Mouse (Mus musculus) embryonic facial prominence, embryonic 11.5 days (tissue): ENCODE data around the gene Lonp2. TPM values are rescaled to one million over a fixed set of nuclear protein-coding genes. Genes with fewer than 3 reads are reported as not detected.

Experiments used
- ATAC-seq: fragments of 200-750 bp; cut with Nextera tagmentation; replicated peaks from 2 replicates; pipeline ENCODE4 v1.8.0; 2017; ENCODE audit warnings: low read depth; ENCODE audit not compliant: insufficient number of reproducible peaks, low FRiP score, low TSS enrichment
- DNase-seq: peaks from one replicate; pipeline ENCODE4 v3.0.0-alpha.2; 2015; ENCODE audit warnings: low spot score
- H3K27ac ChIP-seq: fragments of 300-500 bp; sonication (generic); replicated peaks from 2 replicates; pipeline ENCODE4 v1.5.1; 2014; ENCODE audit warnings: mild to moderate bottlenecking, low read depth, low read length, control low read depth
- H3K27me3 ChIP-seq: fragments of 300-500 bp; sonication (generic); 2 replicates; pipeline ENCODE4 v1.6.1; 2014; ENCODE audit warnings: mild to moderate bottlenecking, low read length, moderate library complexity, mixed read lengths; ENCODE audit not compliant: control insufficient read depth, insufficient read depth
- H3K36me3 ChIP-seq: fragments of 300-500 bp; sonication (generic); replicated peaks from 2 replicates; pipeline ENCODE4 v1.6.1; 2014; ENCODE audit warnings: low read depth, mild to moderate bottlenecking, low read length, moderate library complexity, mixed read lengths; ENCODE audit not compliant: control insufficient read depth, insufficient read depth
- H3K4me1 ChIP-seq: fragments of 300-500 bp; sonication (generic); 2 replicates; pipeline ENCODE4 v1.6.1; 2014; ENCODE audit warnings: low read length, mixed read lengths; ENCODE audit not compliant: control insufficient read depth, insufficient read depth
- H3K4me2 ChIP-seq: fragments of 300-500 bp; sonication (generic); 2 replicates; pipeline ENCODE4 v1.6.1; 2014; ENCODE audit warnings: low read depth, mild to moderate bottlenecking, control low read depth, low read length, moderate library complexity
- H3K4me3 ChIP-seq: fragments of 300-500 bp; sonication (generic); 2 replicates; pipeline ENCODE4 v1.5.1; 2014; ENCODE audit warnings: low read depth, low read length, control low read depth
- H3K9ac ChIP-seq: fragments of 300-500 bp; sonication (generic); replicated peaks from 2 replicates; pipeline ENCODE4 v1.6.1; 2014; ENCODE audit warnings: mild to moderate bottlenecking, control low read depth, low read length
- H3K9me3 ChIP-seq: fragments of 300-500 bp; sonication (generic); replicated peaks from 2 replicates; pipeline ENCODE4 v1.6.1; 2016; ENCODE audit warnings: mild to moderate bottlenecking, low read length, inconsistent platforms, mixed read lengths; ENCODE audit not compliant: control insufficient read depth
- WGBS: fragments of 180-500 bp; shearing (Covaris S2); extraction: QIAGEN DNeasy Blood & Tissue Kit; methylation state at CpG from one replicate; pipeline ENCODE4 v1.1.7; 2014; 5-methylcytosine and 5-hydroxymethylcytosine counted together
- polyA plus RNA-seq: library from polyadenylated mRNA; unstranded; fragments of >200 nt; fragmentation: Nextera tagmentation; extraction: Ambion mirVana; gene quantifications from 2 replicates; pipeline ENCODE4 v1.2.1, GENCODE M21; 2014

Gene Lonp2
- polyA plus RNA-seq, 1 experiment from 2014 or later, result 67.3 TPM

DNA sequence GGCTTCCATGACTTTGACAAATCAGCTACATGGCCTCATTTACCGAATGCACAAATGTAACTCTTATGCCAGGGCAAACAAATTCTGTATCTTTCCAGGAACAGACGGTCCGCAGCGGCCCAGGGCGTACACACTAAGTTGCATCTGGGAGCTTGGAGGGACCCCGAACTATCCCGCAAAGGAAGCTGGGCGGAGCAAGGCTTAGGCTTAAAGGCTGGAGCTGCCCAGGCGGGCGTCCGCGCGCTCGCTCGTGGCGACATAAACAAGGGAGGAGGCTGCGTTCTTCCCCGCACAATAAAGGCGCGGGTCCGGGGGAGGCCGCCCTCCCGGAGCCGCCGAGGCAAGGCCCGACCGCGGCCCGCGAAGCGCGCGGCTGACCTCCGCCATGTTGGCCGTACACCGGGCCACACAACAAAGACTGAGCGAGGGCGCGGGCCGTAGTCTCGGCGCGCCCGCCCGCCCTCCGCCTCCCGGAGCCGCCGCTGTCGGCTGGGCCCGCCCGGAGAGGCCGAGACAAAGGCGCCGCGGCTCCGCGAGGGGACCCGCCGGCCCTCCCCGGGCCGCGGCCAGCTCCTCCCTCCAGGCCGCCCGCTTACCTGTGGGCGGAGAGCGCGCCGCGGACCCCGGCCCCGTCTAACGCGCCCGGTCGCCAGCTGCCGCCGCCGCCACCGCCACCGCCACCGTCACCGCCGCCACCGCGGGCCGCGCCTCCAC is 121.5 kb downstream of the Lonp2 start, which contains the start of the genes Gm10638 and Siah1a:
TSS of gene Gm10638 (plus strand) at position 479 of the 714 bp plus-strand sequence.
TSS of gene Siah1a (minus strand) at position 714 of the 714 bp plus-strand sequence.
- H3K9ac ChIP-seq, result peak within 1 kb of the TSS; percentile 99
- DNase-seq, result peak; percentile 70
- WGBS, result under 1% methylated on average over 32 of the region's 88 CpGs
- no peaks in the 10 kb centered on the region for H3K4me1 ChIP-seq
- ATAC-seq, result peak; percentile 84
- H3K36me3 ChIP-seq, result no peaks in the 10 kb centered on the region
- H3K4me2 ChIP-seq, result peak within 1 kb of the TSS; percentile 81
- no peaks in the 10 kb centered on the region for H3K27me3 ChIP-seq
- H3K27ac ChIP-seq, result peak within 1 kb of the TSS; percentile 94
- H3K9me3 ChIP-seq, result no peaks in the 10 kb centered on the region
- peak within 1 kb of the TSS; percentile 69 for H3K4me3 ChIP-seq

GRCm38 (mm10) chr8:86745935-86746441 is 122.1 kb downstream of the Lonp2 start:
- no peaks in the 10 kb centered on the region for H3K36me3 ChIP-seq
- peak overlapping the region; percentile 99 for H3K9ac ChIP-seq
- H3K9me3 ChIP-seq, result no peaks in the 10 kb centered on the region
- no peaks in the 10 kb centered on the region for H3K27me3 ChIP-seq
- WGBS, result 2% methylated on average over 56 of the region's 70 CpGs
- H3K4me3 ChIP-seq, result peak overlapping the region; percentile 69
- peak overlapping the region; percentile 94 for H3K27ac ChIP-seq
- H3K4me2 ChIP-seq, result peak overlapping the region; percentile 81
- DNase-seq (peak; percentile 93), ATAC-seq (peak; percentile 84)
- no peaks in the 10 kb centered on the region for H3K4me1 ChIP-seq

GRCm38 (mm10) chr8:86746511-86746910 is 122.7 kb downstream of the Lonp2 start:
- DNase-seq (peak; percentile 21), ATAC-seq (0 out of 2 replicates have a peak, but pooled peaks have one; percentile 14)
- WGBS, result 1% methylated on average over 11 of the region's 11 CpGs
- Histone ChIP-seq H3K36me3 (no peaks in the 10 kb centered on the region), H3K9me3 (no peaks in the 10 kb centered on the region), H3K4me3 (peak overlapping the region; percentile 69), H3K4me2 (peak overlapping the region; percentile 81), H3K4me1 (no peaks in the 10 kb centered on the region), H3K27ac (no peak overlapping the region), H3K9ac (peak overlapping the region; percentile 99), H3K27me3 (no peaks in the 10 kb centered on the region)

DNA sequence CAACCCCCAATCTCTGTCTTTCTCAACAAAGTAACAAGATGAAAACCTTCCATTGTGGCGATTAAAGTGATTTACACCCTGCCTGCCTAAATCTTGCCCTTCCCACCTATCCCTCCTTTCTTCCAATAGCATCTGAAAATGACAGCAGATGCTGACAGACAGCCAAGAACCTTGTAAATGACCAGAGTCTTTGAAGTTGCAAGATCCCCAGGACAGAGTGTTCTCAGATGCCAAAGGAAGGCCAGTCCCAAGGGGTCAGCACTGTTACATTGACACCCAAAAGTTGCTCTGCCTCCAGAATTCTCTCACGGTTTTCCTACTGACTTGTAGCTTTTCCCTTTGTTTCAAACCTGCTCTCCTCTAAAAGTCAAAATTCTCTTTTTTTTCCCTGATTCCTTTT is 126.0 kb downstream of the Lonp2 start:
- Histone ChIP-seq H3K27ac (no peak overlapping the region), H3K9me3 (no peaks in the 10 kb centered on the region), H3K9ac (no peak overlapping the region), H3K4me1 (no peaks in the 10 kb centered on the region), H3K27me3 (no peaks in the 10 kb centered on the region), H3K4me3 (no peak overlapping the region), H3K36me3 (no peaks in the 10 kb centered on the region), H3K4me2 (no peak overlapping the region)
- DNase-seq, result no peak
- no peak for ATAC-seq
- 55% methylated on average over 2 of the region's 2 CpGs for WGBS

- 25% methylated on average over 23 of the region's 23 CpGs for WGBS
- peak; percentile 33 for DNase-seq
- no peak overlapping the region for H3K9ac ChIP-seq
- no peaks in the 10 kb centered on the region for H3K9me3 ChIP-seq
- no peaks in the 10 kb centered on the region for H3K36me3 ChIP-seq
- no peaks in the 10 kb centered on the region for H3K27me3 ChIP-seq
- no peak overlapping the region for H3K27ac ChIP-seq
- H3K4me3 ChIP-seq, result no peak overlapping the region
- H3K4me2 ChIP-seq, result no peak overlapping the region
- H3K4me1 ChIP-seq, result no peaks in the 10 kb centered on the region
- no peak for ATAC-seq
These were observed 133.3 kb downstream of the Lonp2 start for GRCm38 (mm10) chr8:86756948-86757733.

GRCm38 (mm10) chr8:86758651-86759050 is 134.8 kb downstream of the Lonp2 start:
- H3K4me2 ChIP-seq, result no peak overlapping the region
- H3K27ac ChIP-seq, result no peak overlapping the region
- no peaks in the 10 kb centered on the region for H3K36me3 ChIP-seq
- no peaks in the 10 kb centered on the region for H3K9me3 ChIP-seq
- DNase-seq (no peak), ATAC-seq (no peak)
- no peaks in the 10 kb centered on the region for H3K27me3 ChIP-seq
- H3K4me3 ChIP-seq, result no peak overlapping the region
- no peaks in the 10 kb centered on the region for H3K4me1 ChIP-seq
- H3K9ac ChIP-seq, result no peak overlapping the region
- WGBS, result 75% methylated on average over 3 of the region's 3 CpGs

GRCm38 (mm10) chr8:86759090-86759491 is 135.2 kb downstream of the Lonp2 start:
- Histone ChIP-seq H3K9me3 (no peaks in the 10 kb centered on the region), H3K9ac (no peak overlapping the region), H3K36me3 (no peaks in the 10 kb centered on the region), H3K4me2 (no peak overlapping the region), H3K4me1 (no peaks in the 10 kb centered on the region), H3K27ac (no peak overlapping the region), H3K27me3 (no peaks in the 10 kb centered on the region), H3K4me3 (no peak overlapping the region)
- DNase-seq, result no peak
- 64% methylated on average over 4 of the region's 4 CpGs for WGBS
- no peak for ATAC-seq

GRCm38 (mm10) chr8:86760746-86761145 is 136.9 kb downstream of the Lonp2 start:
- no peaks in the 10 kb centered on the region for H3K27me3 ChIP-seq
- WGBS, result 79% methylated on average over 6 of the region's 6 CpGs

More at GRCm38 (mm10) chr8:86760746-86761145, 136.9 kb downstream of the Lonp2 start:
- no peak overlapping the region for H3K4me2 ChIP-seq
- no peak overlapping the region for H3K4me3 ChIP-seq
- ATAC-seq (no peak), DNase-seq (no peak)
- H3K9me3 ChIP-seq, result no peaks in the 10 kb centered on the region
- H3K27ac ChIP-seq, result no peak overlapping the region
- no peaks in the 10 kb centered on the region for H3K4me1 ChIP-seq
- H3K9ac ChIP-seq, result no peak overlapping the region
- no peaks in the 10 kb centered on the region for H3K36me3 ChIP-seq
